Mouse (Mus musculus) cortical plate, adult 2 months (tissue): ENCODE results near the gene Brk1.

Experiments used
- CTCF ChIP-seq: fragments of 200-500 bp; IDR thresholded peaks from 2 replicates; pipeline ENCODE4 v1.5.1; 2011; ENCODE audit warnings: mild to moderate bottlenecking, control low read depth, low read length; ENCODE audit not compliant: insufficient read depth; ENCODE audit errors: extremely low read depth
- POLR2A ChIP-seq: fragments of 200-500 bp; IDR thresholded peaks from 2 replicates; pipeline ENCODE4 v1.6.1; 2011; ENCODE audit warnings: mild to moderate bottlenecking, low read length, control low read depth; ENCODE audit not compliant: insufficient read depth; ENCODE audit errors: extremely low read depth

DNA sequence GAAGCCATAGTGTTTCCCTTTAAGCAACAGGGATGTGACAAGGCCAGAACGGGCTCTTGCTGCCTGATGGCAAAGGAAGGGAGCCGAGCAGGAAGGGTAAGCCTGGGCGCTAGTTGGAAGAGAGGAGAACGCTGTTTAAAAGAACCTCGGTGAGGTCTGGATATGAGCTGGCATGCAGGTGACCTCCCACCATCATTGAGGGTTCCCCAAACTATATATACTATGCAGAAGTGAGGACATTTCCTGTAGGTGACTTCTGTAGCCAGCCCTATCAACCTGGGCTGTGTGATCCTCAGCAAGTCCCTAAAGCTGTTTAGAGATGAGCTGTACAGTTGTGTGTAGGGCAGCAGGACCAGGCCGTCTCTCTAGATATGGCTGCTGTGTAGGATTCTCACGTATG lies 59.7 kb downstream of the Brk1 start:
- TF ChIP-seq CTCF (no peak), POLR2A (no peak)
